Mouse (Mus musculus) C2C12 (cell line): Measurements from ENCODE around the gene Casp12.

Experiments
- CTCF ChIP-seq: IDR thresholded peaks from one replicate; pipeline ENCODE4 v1.5.1; 2011; ENCODE audit not compliant: control insufficient read depth, insufficient read depth, insufficient read length
- FOSL1 ChIP-seq: IDR thresholded peaks from one replicate; pipeline ENCODE4 v1.8.0; 2011; ENCODE audit warnings: mild to moderate bottlenecking, low read length; ENCODE audit not compliant: poor library complexity, insufficient read depth, severe bottlenecking

DNA sequence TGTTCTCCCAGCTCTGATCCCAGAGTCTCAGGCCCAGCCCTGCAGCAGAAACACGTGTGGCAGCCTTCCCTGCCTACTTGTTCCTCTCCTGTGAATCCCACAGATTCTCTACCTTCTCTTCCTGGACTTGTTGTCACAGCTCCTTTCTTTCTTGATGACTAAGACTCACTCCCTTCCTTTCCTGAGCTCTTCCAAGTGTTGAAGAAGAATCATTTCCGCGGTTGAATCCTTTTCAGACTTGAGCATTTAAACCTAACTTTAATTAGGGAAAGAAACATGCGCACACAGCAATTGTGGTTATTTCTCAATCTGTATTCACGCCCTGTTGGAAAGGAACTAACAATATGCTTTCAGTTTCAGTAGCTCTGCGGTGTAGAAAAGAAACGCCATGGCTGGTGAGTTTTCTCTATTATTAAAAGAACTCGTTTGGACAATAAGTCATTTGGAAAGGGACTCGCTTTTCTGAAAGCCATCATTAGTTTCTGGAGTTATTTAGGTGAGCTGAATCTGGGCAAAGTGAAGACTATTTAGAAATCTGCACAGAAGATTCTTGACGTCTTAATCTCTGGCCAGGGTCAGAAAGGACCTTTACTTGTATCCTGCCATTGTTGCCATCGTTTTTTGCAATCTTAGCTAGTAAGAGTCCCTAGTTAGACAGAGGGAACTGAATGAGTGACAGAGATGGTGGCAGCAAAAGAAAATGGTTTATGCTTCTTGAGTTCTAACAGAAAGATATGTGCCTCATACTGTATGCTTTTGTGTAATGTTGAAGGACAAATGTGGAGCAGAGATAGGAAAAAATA, 46.7 kb upstream of the Casp12 start, which contains the start of gene Casp1:
- TF ChIP-seq FOSL1: no peak
- no peak for TF ChIP-seq CTCF
